Mouse (Mus musculus) CD4-positive, CD25-positive, alpha-beta regulatory T cell, adult 2 months (primary cell): ENCODE measurements at regions not wholly inside any gene's neighbourhood (a gene's known extent, or its start where the extent isn't known, plus 50 kb on each side); places are given as distances from the start of the nearest gene placed in this dataset.

ENCODE experiments used
- DNase-seq: peaks from one replicate; pipeline ENCODE4 v3.0.0-alpha.2; 2012; ENCODE audit warnings: low read depth, low spot score

DNA sequence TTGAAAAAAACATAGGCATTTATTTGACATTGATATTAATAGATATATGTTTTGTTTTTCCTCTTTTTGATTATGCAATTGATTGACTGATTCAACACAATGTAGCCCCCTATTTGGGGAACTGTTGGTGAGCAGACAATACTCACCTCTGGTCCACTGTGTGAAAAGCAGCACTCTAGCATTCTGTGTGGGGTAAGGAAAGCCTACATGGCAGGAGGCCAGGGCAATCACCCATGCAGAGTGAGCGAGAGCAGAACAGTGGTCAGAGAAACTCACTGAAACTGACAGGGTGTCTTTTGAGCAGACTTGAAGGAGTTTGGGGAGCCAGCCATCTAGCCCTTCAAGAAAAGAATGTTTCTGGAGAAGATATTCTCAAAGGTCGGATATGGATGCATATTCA is 73.2 kb upstream of the Azi2 start:
- DNase-seq: no peak

DNA sequence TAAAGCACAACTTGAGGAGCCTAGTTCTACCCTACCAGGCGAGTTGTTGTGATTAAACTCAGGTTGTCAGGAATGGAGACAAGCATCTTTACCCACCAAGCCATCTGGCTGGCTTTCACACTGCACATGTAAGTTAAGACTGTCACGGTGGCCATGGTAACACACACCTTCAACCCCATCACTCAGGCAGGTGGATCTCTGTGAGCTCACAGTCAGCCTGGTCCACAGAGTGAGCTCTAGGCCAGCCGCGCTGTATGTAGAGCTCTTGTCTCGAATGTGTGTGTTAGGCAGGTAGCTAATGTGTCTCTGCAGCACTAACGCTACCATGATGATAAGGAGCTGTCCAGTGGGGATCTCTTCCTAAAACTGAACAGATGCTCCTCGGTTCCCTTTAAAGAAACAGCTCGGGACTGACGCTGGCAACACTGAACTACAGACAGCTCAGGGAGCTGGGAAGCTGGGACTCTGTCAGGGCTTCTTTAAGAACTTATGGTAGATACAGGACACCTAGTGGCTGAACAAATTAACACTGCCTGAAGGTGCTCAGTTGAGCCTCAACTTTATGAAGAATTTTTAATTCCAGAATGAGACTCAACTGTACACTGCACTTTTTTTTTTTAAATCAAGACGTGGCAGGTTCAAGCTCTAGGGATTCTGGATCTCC is 73.8 kb upstream of the Azi2 start:
- peak; percentile 24 for DNase-seq

DNA sequence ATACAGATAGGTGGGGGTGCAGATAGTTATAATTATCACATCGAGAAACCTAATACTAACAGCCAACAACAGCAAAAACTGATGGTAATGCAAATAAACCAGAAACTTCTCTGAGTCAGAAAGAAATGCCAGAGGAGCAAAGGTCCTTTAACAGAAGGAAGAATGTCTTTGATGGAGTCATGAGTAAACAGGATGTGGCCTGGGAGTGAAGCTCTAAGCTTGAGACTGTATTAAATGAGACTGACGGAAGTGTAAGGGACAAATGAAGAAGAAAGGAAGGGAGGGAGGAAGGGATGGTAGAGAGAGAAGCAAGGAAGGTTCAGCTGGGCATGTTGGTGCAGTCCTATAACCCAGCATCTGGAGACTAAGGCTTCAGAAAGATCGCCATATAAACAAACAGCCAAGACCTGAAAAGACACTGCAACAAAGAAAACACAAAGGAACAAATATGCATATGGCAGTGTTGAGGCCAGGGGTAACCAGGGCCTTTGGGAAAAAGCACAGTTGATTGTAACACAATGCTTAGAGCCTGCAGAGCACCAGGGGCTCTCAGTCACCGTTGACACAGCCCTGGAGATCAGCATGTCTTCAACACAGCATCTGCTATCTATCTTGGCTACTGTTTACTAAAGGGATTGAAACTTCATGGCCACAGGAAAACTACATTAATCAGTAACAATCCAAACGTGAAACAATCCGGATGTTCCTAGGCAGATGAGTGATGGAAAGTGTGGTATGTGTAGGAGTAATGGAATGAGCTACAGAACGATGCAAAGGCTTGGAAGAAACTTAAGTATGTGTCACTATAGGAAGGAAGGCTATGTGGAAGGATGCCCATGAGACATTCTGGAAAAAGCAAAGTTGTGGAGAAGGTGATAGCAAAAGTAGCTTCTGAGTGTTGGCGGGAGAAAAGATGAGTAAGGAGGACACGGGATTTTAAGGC is 77.9 kb upstream of the Azi2 start:
- DNase-seq: no peak

DNA sequence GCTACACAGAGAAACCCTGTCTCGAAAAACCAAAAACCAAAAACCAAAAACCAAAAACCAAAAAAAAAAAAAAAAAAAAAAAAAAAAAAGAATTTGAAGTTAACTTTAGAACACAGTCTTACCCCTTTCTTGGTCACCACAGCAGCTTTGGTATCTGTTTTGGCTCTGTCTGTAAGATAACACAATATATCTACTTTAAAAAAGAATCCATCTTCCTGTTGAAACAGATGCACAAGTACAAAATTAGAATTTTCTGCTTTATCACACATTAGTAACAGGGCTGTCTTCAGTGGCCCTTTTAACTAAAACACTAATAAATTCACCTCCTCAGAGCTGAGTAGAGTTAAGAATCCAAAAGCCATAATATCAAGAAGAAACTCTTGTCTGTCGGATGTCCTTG is 80.5 kb upstream of the Azi2 start:
- no peak for DNase-seq

DNA sequence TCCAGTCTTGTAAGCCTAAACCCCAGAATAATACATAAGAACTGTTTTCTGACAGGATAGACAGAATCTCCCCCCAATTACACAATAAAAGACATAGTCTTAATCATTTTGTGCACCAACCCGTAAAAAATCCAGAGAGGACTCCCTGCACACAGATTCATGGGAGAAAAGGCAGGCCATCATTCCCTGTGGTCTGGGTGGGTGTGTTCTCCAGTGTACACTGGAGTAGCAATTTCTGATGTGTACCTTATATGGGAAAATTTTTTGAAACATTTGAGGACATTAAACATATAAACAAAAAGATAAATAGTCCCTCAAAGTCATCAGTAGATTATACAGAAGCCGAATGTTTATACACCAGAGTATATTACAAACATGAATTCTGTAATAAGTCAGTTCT is 83.1 kb upstream of the Azi2 start:
- no peak for DNase-seq

DNA sequence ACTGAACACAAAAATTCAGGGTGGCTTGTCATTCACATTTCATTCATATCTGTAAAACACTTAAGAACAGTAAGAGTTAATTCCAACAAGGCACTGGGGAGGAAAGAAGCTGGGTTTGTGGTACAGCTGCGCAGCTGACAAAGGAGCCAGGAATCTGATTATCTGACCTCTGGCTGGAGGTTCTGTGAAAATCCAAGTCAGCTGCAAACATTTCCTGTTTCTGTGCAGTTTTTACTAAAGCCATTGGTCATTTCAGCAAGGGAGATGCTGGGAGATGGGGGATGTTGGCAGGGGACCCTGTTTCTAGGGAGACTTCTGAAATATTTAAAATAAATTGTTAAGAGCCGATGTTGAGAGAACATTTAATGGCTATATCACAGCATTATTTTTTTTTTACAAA is 83.6 kb upstream of the Azi2 start:
- DNase-seq: no peak

DNA sequence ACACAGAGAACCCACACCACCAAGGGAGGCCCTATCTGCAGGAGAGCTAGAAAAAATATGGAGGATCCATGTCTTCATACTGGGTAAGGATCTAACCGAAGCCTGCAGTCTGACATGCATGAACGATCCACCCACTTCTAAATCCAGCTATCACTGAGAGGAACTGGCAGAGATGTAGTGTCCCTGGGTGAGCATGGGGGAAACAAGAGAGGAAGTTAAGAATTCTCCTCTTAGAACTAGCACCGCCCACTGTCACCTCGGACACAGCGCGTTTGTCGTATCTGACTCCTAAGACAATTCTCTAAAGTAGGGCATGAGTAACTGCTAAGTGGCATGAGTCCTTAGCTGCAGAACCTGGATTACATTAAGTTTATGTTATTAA is 112.8 kb upstream of the Azi2 start:
- DNase-seq: peak; percentile 15

DNA sequence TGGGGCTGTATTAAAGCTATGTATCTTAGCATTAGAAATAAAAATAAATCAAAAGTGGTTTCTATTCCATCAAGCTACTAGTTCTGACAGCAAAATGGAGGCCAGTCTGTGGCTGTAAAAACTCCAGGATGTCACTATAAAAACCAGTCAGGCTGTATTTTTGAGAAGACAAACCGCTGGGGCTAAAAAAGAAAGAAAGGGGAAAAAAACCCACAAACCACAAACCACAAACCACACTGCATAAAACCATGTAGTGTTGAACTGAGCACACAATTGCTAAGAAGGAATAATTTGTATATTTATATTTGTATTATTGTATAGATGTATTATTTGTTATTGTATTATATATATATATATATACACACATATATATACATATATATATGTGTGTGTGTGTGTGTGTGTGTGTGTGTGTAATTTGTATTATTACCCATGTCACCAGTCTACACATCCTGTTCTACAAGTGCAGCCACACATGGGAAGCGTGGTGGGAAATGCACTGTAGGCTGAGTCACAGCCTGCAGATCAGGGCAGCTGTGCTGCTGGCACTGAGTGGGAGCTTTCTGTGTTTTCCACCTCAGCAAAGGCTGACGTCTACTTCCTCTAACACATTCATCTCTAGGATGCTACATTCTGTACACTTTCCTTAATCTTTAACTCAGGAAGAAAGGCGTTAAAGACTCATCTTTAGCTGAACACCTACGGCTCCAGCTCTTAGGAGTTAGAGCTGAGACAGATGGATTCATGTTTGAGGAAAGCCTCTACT is 113.4 kb upstream of the Azi2 start:
- peak; percentile 67 for DNase-seq

DNA sequence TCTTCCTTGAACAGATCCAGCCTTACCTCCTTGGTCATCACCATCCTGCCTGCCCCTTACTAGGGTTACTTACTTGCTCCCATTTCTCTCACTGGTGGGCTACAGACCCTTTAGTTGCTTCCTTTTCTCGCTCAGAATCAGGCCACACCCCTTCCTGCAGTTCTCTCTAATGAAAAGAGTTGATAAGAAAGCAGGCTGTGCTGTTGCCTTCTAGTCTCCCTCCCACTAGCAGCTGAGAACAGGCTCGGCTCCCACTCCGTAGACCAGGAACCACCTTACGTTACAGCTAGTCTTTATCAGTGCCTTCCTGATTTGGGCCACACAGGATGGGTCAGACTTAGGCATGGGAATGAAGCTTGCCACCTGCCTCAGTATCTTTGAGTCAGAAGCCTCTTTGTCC is 117.3 kb upstream of the Azi2 start:
- no peak for DNase-seq

DNA sequence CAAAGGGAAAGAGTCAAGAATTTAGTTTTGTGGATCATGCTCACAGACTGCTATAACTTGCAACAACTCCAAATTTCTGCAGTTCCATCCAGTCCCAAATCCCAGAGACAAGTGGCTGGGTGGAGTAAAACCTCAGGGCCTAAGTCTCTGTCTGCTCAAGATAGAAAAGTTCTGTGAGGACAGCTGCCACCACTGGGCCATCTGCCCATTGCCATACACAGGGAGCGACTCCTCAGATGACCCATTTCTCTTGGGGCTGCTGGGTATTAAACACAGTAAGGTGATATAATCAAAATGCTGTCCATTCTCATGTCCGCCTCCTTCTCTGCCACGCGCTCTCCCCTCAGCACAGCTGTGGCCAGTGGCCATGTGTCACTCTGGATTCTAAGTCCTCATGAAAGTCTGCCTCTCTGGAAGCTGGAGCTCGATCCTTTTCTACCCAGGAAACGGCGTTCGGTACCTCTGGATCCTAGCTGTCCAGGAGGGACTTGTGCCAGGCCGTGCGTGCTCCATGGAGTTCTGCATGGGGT is 132.3 kb upstream of the Azi2 start:
- DNase-seq: no peak

DNA sequence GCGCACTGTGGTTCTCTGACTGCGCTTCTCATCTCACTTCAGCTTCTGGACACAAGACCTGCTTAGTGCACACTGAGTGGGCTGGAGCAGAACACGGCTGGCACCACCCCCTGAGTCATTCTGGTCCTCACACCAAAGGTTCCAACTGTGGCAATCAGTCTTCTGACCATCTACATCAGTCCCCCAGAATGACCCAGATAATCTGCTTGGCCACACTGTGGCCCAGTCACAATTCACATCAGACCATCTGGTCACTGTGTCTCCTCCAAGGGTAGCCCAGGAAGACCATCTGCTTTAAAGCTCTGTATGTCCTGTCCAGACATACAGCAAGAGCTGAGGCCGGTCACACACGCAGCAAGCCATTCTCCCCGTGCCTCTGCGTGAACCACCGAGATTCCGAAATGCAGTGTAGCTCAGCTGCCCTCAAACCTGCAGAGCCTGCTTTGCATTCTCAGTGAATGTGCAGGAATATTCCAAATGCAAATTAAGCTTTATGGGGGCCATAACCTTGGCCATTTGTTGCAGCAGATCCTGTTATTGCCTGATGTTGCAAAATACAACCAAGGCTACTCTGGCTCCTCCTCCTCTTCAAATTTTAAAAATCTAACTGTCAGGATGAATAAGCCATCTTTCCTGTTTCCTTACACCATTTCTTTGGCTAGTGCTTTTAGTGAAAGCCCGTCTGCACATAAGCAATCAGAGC is 135.1 kb upstream of the Azi2 start:
- no peak for DNase-seq

DNA sequence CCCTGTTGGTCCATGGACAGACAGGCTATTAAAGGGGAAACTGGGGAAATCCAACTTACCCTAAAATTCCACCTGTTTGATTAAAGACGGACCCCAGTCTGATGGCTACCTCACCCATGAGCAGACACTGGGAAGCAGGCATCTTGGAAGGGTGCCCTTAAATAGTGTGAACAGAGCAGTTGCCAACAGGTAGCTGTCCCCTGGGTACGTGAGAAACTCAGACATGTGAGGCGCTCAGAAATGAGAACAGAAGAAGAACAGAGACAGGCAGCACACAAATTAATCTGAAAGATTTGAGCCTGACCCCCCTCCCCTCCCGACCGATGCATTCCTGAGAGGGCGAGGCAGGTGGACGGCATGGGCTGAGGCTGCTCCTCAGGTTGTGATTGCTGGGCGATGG is 135.7 kb upstream of the Azi2 start:
- no peak for DNase-seq

DNA sequence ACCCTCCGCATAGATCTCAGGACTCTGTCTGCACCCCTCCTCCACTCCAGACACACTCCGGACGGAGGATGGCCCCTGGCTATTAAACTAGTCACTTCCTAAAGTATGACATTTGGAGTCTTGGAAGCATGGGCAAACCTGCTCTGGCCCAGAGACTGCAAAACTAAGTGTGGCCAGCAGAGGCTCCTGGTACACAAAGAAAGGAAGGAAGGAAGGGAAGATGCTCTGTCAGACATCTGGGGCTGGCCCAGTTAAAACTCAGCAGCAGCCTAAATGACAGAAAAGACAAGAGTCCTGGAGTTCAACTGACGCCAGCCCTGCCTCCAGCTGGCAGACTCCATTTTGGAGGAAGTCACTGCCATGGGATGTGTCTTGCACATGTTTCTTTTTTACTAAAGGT is 137.3 kb upstream of the Azi2 start:
- DNase-seq: peak; percentile 60

DNA sequence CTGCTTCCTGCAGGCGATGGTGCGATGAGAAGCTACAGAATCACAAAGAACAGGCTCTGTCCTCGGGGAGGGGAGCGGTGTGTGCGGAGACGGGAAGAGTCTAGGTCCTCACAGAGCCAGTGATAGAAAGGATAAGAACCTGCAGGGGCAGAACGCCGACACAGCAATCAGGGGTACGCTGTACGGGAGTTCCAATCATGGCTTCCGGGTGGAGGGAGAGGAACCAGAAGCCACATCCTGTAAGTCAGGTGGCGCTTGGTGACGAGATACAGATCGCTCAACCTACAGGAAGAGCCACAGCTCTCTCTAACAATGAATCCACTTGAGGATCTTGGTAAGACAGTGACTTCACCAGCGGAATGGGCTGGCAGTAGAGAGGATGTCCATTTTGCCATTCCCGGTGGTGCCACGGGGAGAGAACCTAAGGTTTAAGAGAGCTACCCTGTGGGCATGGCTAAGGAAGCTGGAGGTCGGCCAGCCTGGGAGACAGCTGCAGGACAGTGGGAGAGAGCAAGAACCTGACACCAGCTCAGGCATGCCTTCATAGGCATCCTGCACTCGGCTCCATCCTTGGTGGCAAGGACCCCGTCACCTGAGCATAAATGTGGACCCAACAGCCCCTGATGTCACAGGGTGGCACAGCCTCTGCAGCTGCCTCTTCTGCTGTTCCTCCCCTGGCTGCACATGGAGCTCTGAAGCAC is 137.9 kb upstream of the Azi2 start:
- peak; percentile 85 for DNase-seq

DNA sequence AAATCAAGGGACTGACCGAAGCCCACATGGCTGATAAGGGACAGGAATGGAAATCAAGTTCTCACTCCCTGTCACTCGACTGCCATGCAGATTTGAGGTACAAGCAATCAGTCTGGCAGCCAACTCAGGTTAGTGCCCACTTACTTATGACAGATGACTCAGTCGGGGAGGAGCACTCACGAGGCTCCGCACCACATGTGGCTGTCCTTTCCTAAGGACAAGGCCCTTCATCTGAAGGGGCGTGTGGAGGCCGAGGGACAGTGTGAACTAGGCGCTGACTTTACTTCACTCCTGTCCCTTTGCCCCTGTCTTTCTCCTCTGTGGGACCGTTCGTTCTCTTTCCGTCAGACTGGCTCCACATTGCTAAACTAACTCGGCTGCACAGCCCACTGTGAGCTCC is 139.7 kb upstream of the Azi2 start:
- no peak for DNase-seq

DNA sequence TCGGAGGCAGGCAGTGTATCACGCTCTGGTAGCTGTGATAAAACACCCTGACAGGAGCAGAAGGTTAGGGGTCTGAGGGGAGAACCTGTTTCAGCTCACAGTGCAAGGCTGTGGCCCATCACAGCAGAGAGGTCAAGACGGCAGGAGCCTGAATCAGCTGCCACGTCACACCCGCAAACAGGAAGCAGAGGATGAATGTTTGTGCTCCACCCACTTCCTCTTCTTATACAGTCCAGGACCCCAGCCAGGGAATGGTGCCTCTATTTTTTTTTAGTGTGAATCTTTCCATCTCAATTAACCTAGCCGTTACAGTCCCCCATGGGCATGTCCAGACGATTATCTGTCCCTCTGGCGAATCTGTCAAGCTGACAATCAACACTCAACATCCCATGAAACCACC is 143.8 kb upstream of the Azi2 start:
- DNase-seq: peak; percentile 13

DNA sequence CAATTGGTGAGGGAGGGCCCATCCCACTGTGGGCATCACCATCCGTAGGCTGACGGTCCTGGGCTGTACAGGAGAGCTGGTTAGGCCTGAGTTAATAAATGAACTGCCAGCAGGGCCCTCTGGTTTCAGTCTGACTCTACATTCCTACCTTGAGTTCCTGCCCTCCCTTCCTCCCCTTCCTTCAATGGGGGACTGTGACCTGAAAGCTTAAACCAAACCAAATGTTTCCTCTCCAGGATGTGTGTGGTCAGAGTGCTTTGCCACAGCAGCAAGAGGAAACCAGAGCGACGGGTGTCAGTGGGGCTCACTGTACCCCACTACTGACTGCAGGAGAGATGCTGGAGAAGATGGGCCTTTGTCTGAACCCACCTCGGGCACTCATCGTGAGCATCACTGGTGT is 147.7 kb upstream of the Azi2 start:
- peak; percentile 44 for DNase-seq

DNA sequence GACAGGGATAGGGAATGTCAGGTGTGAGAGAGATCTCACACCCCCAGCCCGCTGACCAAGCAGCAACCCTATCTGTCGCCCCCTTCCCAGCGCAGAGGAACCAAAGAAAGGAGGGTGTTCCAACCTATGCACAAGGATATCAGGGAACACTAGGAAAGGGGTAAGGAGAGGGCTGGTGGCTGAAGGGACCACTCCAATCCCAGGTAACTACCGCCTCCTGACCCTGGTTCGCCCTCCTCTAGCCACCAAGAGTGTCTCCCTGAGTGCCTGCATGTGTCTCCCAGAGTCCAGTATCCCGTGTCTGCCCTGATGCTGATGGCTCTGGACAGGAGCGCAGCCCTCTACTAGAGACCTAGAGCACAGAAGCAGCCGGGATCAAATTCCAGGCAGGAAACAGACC is 167.1 kb upstream of the Azi2 start:
- no peak for DNase-seq

DNA sequence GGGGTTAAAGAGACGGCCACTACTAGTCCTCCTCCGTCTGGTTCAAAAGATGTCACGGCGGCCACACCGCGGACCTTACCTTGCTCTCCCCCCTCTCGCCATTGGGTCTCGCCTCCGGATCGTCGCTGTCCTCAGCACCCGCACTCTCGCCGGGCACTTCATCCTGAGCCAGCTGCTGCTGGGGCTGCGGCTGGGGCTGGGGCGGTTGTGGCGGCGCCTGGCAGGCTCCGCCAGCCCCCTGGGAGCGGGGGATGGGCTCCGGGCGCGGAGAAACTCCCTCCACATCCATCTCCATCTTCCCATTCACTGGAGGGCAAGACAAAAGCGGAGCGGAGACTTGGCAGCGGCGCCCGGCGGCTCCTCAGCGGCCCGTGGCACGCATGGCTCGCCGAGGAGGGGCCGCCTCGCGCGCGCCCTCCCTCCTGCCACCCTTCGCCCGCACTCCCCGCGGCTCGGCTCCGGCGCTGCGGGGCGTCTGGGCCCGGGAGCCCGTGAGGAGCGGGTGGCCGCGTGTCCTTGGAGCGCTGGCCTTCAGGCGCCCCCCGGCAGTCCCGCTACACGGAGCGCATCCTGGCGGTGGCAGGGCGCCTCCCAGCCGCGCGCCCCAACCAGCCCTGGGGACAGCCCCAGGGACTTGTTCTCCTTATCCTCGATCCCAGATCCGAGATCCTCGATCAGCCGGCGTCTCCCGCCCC is 167.8 kb upstream of the Azi2 start:
- no peak for DNase-seq

DNA sequence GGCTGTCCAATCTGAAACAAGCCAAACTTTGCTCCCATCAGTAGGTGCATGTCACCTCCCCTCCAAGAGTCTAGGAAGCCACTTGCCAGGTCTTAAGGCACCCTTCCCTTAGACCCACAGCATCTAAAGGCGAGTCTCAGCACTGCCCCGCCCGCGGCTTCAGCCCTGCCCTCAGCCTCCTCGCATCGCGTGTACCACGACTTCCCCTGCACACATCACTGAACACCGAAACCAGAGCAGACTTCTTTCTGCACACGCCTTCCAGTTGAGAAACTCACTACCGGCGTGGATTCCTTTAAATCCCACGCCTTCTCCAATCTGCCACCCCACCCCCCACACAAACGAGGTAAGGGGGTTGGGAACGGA is 168.3 kb upstream of the Azi2 start:
- DNase-seq: no peak
